Mouse (Mus musculus) thymus, adult 2 months (tissue): ENCODE data around the gene Dgkd. TPM values are rescaled to one million over a fixed set of nuclear protein-coding genes. Genes with fewer than 3 reads are reported as not detected.

ENCODE experiments used
- DNase-seq: peaks from one replicate; pipeline ENCODE4 v3.0.0; 2021
- H3K27ac ChIP-seq: fragments of 200-500 bp; 2 replicates; pipeline ENCODE4 v1.5.1; 2012; ENCODE audit warnings: low read length, control low read depth; ENCODE audit not compliant: control insufficient read depth, insufficient read depth
- H3K27me3 ChIP-seq: fragments of 200-500 bp; 2 replicates; pipeline ENCODE4 v1.6.1; 2012; ENCODE audit warnings: mild to moderate bottlenecking, low read length, moderate library complexity, mixed read lengths; ENCODE audit not compliant: control insufficient read depth, insufficient read depth
- H3K36me3 ChIP-seq: fragments of 200-500 bp; 2 replicates; pipeline ENCODE4 v1.6.1; 2012; ENCODE audit warnings: mild to moderate bottlenecking, low read length, moderate library complexity; ENCODE audit not compliant: control insufficient read depth, insufficient read depth
- H3K4me1 ChIP-seq: fragments of 200-500 bp; replicated peaks from 2 replicates; pipeline ENCODE4 v1.6.1; 2012; ENCODE audit warnings: low read length; ENCODE audit not compliant: control insufficient read depth, insufficient read depth
- H3K4me3 ChIP-seq: fragments of 200-500 bp; 2 replicates; pipeline ENCODE4 v1.5.1; 2012; ENCODE audit warnings: mild to moderate bottlenecking, low read length, control low read depth, moderate library complexity; ENCODE audit not compliant: control insufficient read depth, insufficient read depth
- CTCF ChIP-seq: fragments of 200-500 bp; IDR thresholded peaks from 2 replicates; pipeline ENCODE4 v1.5.1; 2012; ENCODE audit warnings: mild to moderate bottlenecking, control low read depth, low read length, moderate library complexity, borderline replicate concordance; ENCODE audit not compliant: control insufficient read depth, poor library complexity, insufficient read depth; ENCODE audit errors: extremely low read depth
- POLR2A ChIP-seq: fragments of 200-500 bp; IDR thresholded peaks from 2 replicates; pipeline ENCODE4 v1.6.1; 2012; ENCODE audit warnings: mild to moderate bottlenecking, low read length, control low read depth, moderate library complexity; ENCODE audit not compliant: control insufficient read depth, poor library complexity, insufficient read depth; ENCODE audit errors: extremely low read depth
- WGBS: fragments of 180-500 bp; shearing (Covaris S2); methylation state at CpG from one replicate; pipeline ENCODE4 v1.1.7; 2018; 5-methylcytosine and 5-hydroxymethylcytosine counted together
- polyA plus RNA-seq: library from polyadenylated mRNA; depleted of rRNA; stranded (reverse); fragments of >200 nt; gene quantifications from 2 replicates; pipeline ENCODE4 v1.2.3, GENCODE M21; 2012

Gene Dgkd
- polyA plus RNA-seq, 1 experiment = 182 TPM

DNA sequence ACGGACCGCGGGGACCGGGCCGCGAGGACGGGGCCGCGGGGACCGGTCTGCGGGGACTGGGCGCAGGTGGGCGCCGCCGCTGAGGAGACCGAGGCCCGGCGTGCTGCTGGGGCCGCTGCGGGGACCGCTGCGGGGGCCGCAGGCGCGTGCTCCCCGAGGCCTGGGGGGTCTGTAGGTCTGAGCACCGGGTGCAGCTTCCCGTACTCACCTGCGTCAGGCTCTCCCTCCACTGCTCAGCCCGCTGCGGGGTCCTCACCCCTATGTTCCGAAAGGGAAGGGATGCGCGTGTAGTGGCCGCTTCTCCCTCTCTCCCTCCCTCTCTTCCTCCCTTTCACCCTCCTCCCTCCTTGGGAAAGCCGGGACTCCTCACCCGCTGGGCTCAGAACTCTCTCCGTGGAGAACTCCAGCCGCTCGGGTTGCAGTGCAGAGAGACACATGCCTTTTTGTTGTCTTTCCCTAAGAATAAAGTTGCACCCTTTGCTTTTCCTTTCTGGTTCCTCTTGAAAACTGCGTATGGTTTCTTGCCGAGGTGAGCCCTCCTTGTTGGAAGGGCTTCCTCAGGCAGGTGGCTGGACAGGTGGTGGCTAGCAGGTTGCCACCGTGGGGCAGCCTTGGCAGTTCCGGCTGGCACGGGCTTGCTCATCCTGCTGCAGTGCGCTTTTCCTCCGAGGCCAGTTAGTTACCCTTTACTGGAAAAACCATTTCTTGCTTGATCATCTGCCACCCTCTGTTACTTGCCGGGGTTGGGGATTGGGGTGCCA, 694 bp downstream of the Dgkd start:
- no peak for TF ChIP-seq POLR2A
- H3K4me3 ChIP-seq = peak overlapping the region; percentile 97
- H3K27ac ChIP-seq = peak overlapping the region; percentile 94
- no peaks in the 10 kb centered on the region for H3K36me3 ChIP-seq
- no peaks in the 10 kb centered on the region for H3K27me3 ChIP-seq
- DNase-seq = peak; percentile 53
- WGBS = under 1% methylated on average over 46 of the region's 48 CpGs
- peaks cover 44% of the 10 kb centered on the region for H3K4me1 ChIP-seq

- Histone ChIP-seq H3K27me3 (no peaks in the 10 kb centered on the region), H3K36me3 (no peaks in the 10 kb centered on the region), H3K4me1 (peaks cover 42% of the 10 kb centered on the region), H3K4me3 (peak overlapping the region; percentile 97), H3K27ac (peak overlapping the region; percentile 94)
- DNase-seq = no peak
- TF ChIP-seq CTCF (no peak), POLR2A (no peak)
- WGBS = 16% methylated on average over 6 of the region's 6 CpGs
Measured at GRCm38 (mm10) chr1:87854411-87854810, 1.3 kb downstream of the Dgkd start.

DNA sequence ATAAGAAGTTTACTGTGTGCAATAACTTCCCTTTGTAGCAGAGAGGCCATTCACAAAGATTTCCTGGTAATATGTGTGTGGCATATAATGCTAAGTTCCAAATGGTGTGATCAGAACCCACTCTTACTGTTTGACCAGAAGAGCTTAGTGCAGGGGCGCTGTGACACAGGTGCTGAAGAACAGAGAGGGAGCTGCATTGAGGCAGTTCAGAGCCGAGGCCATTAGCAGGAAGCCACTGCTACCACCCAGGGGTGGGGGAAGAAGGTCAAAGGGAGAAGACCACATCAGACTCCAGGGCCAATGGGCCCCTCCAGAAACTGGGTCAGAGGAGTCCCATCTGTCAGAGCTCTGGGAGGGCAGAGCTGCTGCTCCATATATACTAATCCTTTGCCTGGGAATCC, 1.8 kb downstream of the Dgkd start:
- Histone ChIP-seq H3K36me3 (no peaks in the 10 kb centered on the region), H3K4me1 (peaks cover 40% of the 10 kb centered on the region), H3K27ac (peak overlapping the region; percentile 70), H3K27me3 (no peaks in the 10 kb centered on the region), H3K4me3 (peak overlapping the region; percentile 43)
- 0% methylated on average over 2 of the region's 2 CpGs for WGBS
- DNase-seq = peak; percentile 67
- TF ChIP-seq POLR2A = no peak
- no peak for TF ChIP-seq CTCF

DNA sequence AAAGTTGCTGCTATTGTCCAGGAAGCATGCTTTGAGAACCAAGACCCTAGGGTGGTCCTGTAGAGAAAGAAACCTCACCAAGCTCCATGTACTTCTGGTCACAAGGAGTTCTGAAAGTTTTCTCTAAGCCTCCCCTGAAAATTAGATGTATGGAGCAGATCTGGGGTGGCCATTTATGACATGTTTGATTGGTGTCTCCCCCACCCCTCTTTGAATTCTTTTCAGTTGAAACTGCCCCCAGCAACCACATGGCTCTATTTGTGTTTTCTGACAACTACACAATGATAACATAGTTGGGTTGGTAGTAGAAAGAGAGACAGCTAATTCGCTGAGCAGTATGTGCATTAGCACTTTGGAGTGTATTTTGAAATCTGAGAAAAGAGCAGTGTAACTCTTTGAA, 2.4 kb downstream of the Dgkd start:
- TF ChIP-seq POLR2A = no peak
- no peak for TF ChIP-seq CTCF
- Histone ChIP-seq H3K27me3 (no peaks in the 10 kb centered on the region), H3K36me3 (no peaks in the 10 kb centered on the region), H3K4me1 (peaks cover 37% of the 10 kb centered on the region), H3K4me3 (no peak overlapping the region), H3K27ac (no peak overlapping the region; the same call in 1 of the 2 replicates)
- no peak for DNase-seq
- WGBS = 91% methylated on average over 1 of the region's 1 CpGs

- H3K36me3 ChIP-seq = no peaks in the 10 kb centered on the region
- DNase-seq = no peak
- TF ChIP-seq POLR2A (no peak), CTCF (no peak)
- peaks cover 27% of the 10 kb centered on the region for H3K4me1 ChIP-seq
- no peak overlapping the region for H3K4me3 ChIP-seq
- H3K27ac ChIP-seq = peak overlapping the region; percentile 73
- WGBS = 36% methylated on average over 3 of the region's 3 CpGs
- no peaks in the 10 kb centered on the region for H3K27me3 ChIP-seq
Measured at GRCm38 (mm10) chr1:87856823-87857222, 3.7 kb downstream of the Dgkd start.

DNA sequence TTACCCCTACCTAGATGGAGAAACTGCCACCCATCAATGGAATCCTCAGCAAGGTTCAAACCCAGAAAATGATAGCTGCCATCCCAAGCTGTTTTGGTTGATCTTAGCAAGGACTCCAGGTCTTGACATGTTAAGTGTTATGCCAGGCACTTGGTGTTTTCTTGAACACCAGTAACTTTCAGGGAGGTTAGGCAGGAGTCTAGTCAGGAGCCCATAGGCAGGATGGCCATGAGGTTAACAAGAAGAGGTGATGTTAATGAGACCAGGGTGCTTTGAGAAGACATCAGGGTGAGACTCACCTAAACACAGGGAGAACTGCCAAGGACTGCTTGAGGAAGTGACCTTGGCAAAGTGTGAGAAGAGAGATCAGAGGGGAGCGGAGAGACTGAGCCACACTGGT, 4.9 kb downstream of the Dgkd start:
- H3K27ac ChIP-seq = no peak overlapping the region
- DNase-seq = no peak
- 85% methylated on average over 1 of the region's 1 CpGs for WGBS
- H3K27me3 ChIP-seq = no peaks in the 10 kb centered on the region
- H3K4me3 ChIP-seq = no peak overlapping the region
- H3K36me3 ChIP-seq = no peaks in the 10 kb centered on the region
- peaks cover 26% of the 10 kb centered on the region for H3K4me1 ChIP-seq
- TF ChIP-seq CTCF (no peak), POLR2A (no peak)

DNA sequence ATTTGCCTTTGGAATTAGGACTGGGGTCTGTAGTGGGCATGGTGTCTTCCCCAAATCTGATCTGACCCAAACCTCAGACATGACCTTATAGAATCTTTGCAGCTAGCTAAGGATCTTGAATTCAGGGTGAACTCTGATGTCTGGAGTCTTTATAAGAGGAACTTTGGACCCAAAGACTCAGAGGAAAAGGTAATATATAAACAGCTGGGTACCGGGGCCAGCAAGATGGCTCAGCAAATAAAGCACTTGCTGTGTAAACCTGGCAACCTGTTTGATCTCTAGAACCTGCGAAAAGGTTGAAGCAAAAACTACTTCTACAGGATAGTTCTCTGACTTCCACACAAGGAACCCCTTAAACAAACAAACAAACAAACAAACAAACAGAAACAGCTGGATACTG, 5.4 kb downstream of the Dgkd start:
- 67% methylated on average over 2 of the region's 2 CpGs for WGBS
- Histone ChIP-seq H3K27me3 (no peaks in the 10 kb centered on the region), H3K4me3 (no peak overlapping the region), H3K4me1 (peaks cover 26% of the 10 kb centered on the region), H3K36me3 (no peaks in the 10 kb centered on the region), H3K27ac (peak overlapping the region; percentile 14; the same call in 1 of the 2 replicates)
- no peak for DNase-seq
- TF ChIP-seq CTCF = no peak
- no peak for TF ChIP-seq POLR2A
